Mouse (Mus musculus) stomach, embryonic 16.5 days (tissue): Measurements from ENCODE around the gene Ppp1r13b. TPM values are rescaled to one million over a fixed set of nuclear protein-coding genes. Genes with fewer than 3 reads are reported as not detected.
A peak's percentile ranks its signal among the peaks of the same experiment; 100 is the strongest.

Experiments used
- ATAC-seq: fragments of 200-750 bp; cut with Nextera tagmentation; 2 replicates; pipeline ENCODE4 v1.8.0; 2017; ENCODE audit warnings: moderate number of reproducible peaks, moderate TSS enrichment; ENCODE audit not compliant: insufficient read depth, low FRiP score
- H3K27ac ChIP-seq: fragments of 300-500 bp; sonication (generic); 2 replicates; pipeline ENCODE4 v1.5.1; 2014; ENCODE audit warnings: low read length
- H3K27me3 ChIP-seq: fragments of 300-500 bp; sonication (generic); 2 replicates; pipeline ENCODE4 v1.6.1; 2014; ENCODE audit warnings: low read length, control low read depth, mixed read lengths; ENCODE audit not compliant: control insufficient read depth, insufficient read depth
- H3K36me3 ChIP-seq: fragments of 300-500 bp; sonication (generic); 2 replicates; pipeline ENCODE4 v1.6.1; 2014; ENCODE audit warnings: low read length; ENCODE audit not compliant: control insufficient read depth, insufficient read depth
- H3K4me1 ChIP-seq: fragments of 300-500 bp; sonication (generic); 2 replicates; pipeline ENCODE4 v1.6.1; 2014; ENCODE audit warnings: low read length, control low read depth, mixed read lengths; ENCODE audit not compliant: control insufficient read depth, insufficient read depth
- H3K4me2 ChIP-seq: fragments of 300-500 bp; sonication (generic); 2 replicates; pipeline ENCODE4 v1.6.1; 2014; ENCODE audit warnings: low read depth, low read length, mixed read lengths
- H3K4me3 ChIP-seq: fragments of 300-500 bp; sonication (generic); replicated peaks from 2 replicates; pipeline ENCODE4 v1.5.1; 2014; ENCODE audit warnings: mild to moderate bottlenecking, low read length
- H3K9ac ChIP-seq: fragments of 300-500 bp; sonication (generic); 2 replicates; pipeline ENCODE4 v1.6.1; 2014; ENCODE audit warnings: low read length
- H3K9me3 ChIP-seq: fragments of 300-500 bp; sonication (generic); replicated peaks from 2 replicates; pipeline ENCODE4 v1.6.1; 2016; ENCODE audit warnings: low read length, control low read depth; ENCODE audit not compliant: control insufficient read depth
- WGBS: fragments of 180-500 bp; shearing (Covaris S2); extraction: QIAGEN DNeasy Blood & Tissue Kit; methylation state at CpG from one replicate; pipeline ENCODE4 v1.1.7; 2014; 5-methylcytosine and 5-hydroxymethylcytosine counted together
- polyA plus RNA-seq: library from polyadenylated mRNA; unstranded; fragments of >200 nt; fragmentation: Nextera tagmentation; extraction: Ambion mirVana; gene quantifications from 2 replicates; pipeline ENCODE4 v1.2.1, GENCODE M21; 2015

Ppp1r13b gene
- polyA plus RNA-seq, 1 experiment from 2014 or later: 8.3 TPM

DNA sequence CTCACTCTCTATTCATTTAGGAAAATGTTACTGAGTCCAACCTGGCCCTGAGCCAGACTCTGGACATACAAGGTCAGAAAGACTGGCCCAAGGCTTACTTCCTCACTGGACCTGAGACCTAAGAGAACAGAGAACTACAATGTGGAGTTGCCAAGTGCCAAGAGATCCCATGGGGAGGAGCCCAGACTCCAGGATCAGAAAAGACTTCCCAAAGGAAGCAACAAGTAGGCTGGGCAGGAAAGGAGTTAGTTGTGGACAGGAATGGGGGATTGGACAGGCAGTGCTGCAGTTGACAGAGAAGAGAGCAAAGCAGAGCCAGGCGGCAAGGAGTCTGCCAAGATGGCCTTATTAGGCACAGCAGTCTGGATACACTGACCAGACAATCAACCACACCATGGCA, 13.8 kb downstream of the Ppp1r13b start:
- H3K4me2 ChIP-seq: no peak overlapping the region
- H3K27ac ChIP-seq: peak overlapping the region; percentile 43
- no peak overlapping the region for H3K9ac ChIP-seq
- peak; percentile 51; the same call in 1 of the 2 replicates for ATAC-seq
- no peaks in the 10 kb centered on the region for H3K9me3 ChIP-seq
- no peaks in the 10 kb centered on the region for H3K36me3 ChIP-seq
- H3K27me3 ChIP-seq: no peaks in the 10 kb centered on the region
- 43% methylated on average over 1 of the region's 1 CpGs for WGBS
- peaks cover 33% of the 10 kb centered on the region for H3K4me1 ChIP-seq
- H3K4me3 ChIP-seq: no peak overlapping the region

DNA sequence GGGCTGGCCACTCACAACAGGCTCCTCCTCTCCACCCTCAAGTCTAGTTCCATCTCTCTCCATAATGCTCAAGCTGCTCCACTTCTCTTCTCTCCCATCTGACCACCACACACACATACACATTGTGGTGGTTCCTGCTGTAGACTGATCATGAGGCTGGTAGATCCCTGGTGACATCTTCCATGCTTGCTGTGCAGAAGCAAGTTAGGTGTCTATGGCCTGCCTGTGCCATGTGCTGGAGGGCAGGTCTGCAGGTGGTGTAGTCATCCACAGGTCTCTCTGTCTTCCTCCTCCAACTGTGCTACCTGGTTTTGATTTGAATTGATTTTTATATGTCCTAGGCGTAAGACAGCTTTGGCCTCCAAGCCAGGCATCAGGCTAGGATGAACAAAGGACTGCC, 14.9 kb downstream of the Ppp1r13b start:
- ATAC-seq: no peak
- H3K27me3 ChIP-seq: no peaks in the 10 kb centered on the region
- no peaks in the 10 kb centered on the region for H3K36me3 ChIP-seq
- WGBS: 93% methylated on average over 1 of the region's 1 CpGs
- H3K4me2 ChIP-seq: no peak overlapping the region
- H3K4me1 ChIP-seq: peaks cover 32% of the 10 kb centered on the region
- H3K9ac ChIP-seq: no peak overlapping the region
- no peak overlapping the region for H3K27ac ChIP-seq
- H3K4me3 ChIP-seq: no peak overlapping the region
- H3K9me3 ChIP-seq: no peaks in the 10 kb centered on the region

DNA sequence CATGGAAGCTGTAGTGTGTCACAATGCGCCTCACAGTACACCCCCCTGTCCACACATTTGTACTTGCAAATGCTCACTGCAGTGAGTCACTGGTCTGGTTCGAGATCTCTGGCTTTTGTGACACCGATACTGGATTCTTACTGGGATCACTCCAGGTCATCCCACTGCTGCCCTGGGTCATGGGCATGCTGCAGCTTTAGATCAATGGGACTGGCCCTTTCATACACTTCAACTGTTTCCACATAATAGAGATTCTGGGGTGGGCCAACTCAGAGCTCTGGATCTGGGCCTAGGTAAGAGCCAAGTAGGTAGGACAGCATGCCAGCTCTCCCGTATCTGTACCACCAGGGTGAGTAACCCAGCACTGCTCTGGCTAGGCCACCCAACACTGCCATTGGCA, 16.1 kb downstream of the Ppp1r13b start:
- no peaks in the 10 kb centered on the region for H3K9me3 ChIP-seq
- H3K27me3 ChIP-seq: no peaks in the 10 kb centered on the region
- no peak overlapping the region for H3K4me2 ChIP-seq
- no peak for ATAC-seq
- H3K4me3 ChIP-seq: no peak overlapping the region
- no peak overlapping the region for H3K9ac ChIP-seq
- H3K36me3 ChIP-seq: no peaks in the 10 kb centered on the region
- H3K27ac ChIP-seq: no peak overlapping the region
- H3K4me1 ChIP-seq: peaks cover 20% of the 10 kb centered on the region
- WGBS: 92% methylated on average over 4 of the region's 4 CpGs

DNA sequence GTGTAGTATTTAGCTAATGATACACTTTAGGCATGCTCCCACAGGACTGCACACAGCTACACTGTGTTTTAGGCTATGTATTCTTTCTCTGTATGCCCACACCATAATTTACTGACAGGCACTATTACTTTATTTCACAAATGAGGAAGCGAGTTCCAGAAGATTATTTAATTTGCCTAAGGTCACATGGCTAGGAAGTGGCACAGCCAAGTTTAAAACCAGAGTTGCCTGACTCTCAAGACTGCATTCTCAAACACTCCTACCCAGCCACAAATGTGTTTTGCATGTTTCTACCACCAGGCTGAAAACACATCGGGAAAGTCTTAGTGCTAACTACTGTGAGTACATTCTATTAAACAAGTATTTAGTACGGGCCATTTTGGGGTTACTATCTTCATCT, 18.7 kb downstream of the Ppp1r13b start:
- no peaks in the 10 kb centered on the region for H3K27me3 ChIP-seq
- peaks cover 9% of the 10 kb centered on the region for H3K4me1 ChIP-seq
- no peak overlapping the region for H3K9ac ChIP-seq
- H3K27ac ChIP-seq: no peak overlapping the region
- ATAC-seq: no peak
- no peaks in the 10 kb centered on the region for H3K9me3 ChIP-seq
- no peak overlapping the region for H3K4me3 ChIP-seq
- WGBS: 85% methylated on average over 3 of the region's 3 CpGs
- H3K4me2 ChIP-seq: no peak overlapping the region
- no peaks in the 10 kb centered on the region for H3K36me3 ChIP-seq

DNA sequence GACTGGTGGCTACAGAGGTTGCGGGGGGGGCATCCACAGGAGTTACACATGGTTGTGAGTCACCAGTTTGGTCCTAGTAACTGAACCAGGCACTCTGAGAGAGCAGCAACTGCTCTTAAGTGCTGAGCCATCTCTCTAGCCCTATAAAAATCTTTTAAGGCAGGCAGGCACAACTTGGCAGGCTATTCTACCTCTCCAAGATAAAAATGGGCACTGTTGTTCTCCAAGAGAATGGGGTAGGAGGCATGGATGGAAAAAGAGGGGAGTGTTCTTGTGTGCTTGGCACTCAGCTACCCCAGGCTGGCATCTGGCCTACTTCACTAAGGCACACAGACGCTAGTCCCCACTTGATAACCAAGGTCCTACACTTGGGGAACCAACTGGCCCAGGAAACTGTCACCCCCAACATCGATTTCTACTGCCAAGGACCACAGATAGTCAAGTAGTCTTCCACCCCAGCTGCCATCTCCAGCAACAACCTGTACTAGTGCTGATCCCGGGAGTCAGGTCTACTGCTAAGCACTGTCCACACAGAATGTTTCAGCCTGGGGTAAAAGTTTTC, 19.5 kb downstream of the Ppp1r13b start:
- H3K4me1 ChIP-seq: peaks cover 6% of the 10 kb centered on the region; the same call in 1 of the 2 replicates
- no peak overlapping the region for H3K27ac ChIP-seq
- no peaks in the 10 kb centered on the region for H3K36me3 ChIP-seq
- H3K9ac ChIP-seq: no peak overlapping the region
- no peak overlapping the region for H3K4me2 ChIP-seq
- WGBS: 90% methylated on average over 4 of the region's 4 CpGs
- ATAC-seq: no peak
- no peaks in the 10 kb centered on the region for H3K27me3 ChIP-seq
- no peak overlapping the region for H3K4me3 ChIP-seq
- H3K9me3 ChIP-seq: no peaks in the 10 kb centered on the region

DNA sequence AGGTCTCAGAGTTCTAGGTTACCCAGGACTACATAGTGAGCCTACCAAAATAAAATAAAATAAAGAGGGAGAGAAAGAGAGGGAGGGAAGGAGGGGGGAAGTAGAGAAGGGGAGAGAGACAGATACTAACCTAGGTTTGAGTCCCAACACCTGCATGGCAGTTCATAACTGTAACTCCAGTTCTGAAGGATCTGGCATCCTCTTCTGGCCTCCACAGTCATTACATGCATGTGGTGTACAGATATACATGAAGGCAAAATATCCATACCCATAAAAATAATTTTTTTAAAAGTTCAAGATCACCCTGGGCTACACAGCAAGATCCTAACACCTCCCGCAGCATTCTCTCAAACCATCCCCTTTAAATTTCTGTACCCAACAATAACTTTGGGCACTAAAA, 20.9 kb downstream of the Ppp1r13b start:
- no peak overlapping the region for H3K27ac ChIP-seq
- H3K9me3 ChIP-seq: no peaks in the 10 kb centered on the region
- 98% methylated on average over 1 of the region's 1 CpGs for WGBS
- H3K4me1 ChIP-seq: 0 out of 2 replicates have a peak, but pooled peaks cover 3% of the 10 kb centered on the region
- no peak overlapping the region for H3K4me3 ChIP-seq
- no peak for ATAC-seq
- H3K27me3 ChIP-seq: no peaks in the 10 kb centered on the region
- H3K36me3 ChIP-seq: no peaks in the 10 kb centered on the region
- no peak overlapping the region for H3K9ac ChIP-seq
- no peak overlapping the region for H3K4me2 ChIP-seq

DNA sequence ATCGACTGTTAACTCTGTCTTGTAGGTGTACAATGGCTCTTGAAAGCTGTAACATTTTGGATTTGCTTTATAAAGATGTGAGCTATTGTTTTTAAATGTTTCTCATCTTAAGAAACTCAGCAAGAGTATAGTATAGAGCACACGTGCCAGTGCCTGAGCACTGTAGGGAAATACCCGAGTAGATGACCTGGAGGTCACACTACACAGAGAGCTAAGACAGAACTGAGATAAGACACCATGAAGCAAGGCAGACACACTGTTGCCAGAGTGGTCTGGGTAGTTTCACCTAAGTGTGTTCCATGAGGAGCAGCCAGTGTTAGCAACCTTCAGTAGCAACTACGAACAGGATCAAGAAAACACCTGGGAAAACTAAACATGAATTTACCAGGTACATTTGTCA, 25.1 kb downstream of the Ppp1r13b start:
- peak; percentile 64; the same call in 1 of the 2 replicates for ATAC-seq
- WGBS: 34% methylated on average over 4 of the region's 4 CpGs
- 0 out of 2 replicates have a peak, but pooled peaks cover 3% of the 10 kb centered on the region for H3K4me1 ChIP-seq

DNA sequence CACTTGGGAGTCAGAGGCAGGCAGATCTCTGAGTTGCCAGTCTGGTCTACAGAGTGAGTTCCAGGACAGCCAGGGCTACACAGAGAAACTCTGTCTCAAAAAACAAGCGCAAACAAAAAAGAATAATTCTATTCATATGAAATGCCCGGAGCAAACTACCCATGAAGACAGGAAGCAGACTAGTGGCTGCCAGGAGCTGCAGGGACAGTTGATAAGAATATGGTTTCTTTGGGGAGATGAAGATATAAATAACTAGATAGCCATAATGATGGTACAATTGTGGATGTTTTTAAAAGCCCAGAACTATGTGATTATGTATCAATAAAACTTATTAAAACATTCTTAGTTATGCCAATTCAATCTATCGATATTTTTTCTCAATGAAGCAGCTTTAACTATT, 25.9 kb downstream of the Ppp1r13b start:
- no peak for ATAC-seq
- Histone ChIP-seq H3K4me3 (no peak overlapping the region), H3K27ac (no peak overlapping the region), H3K4me1 (0 out of 2 replicates have a peak, but pooled peaks cover 3% of the 10 kb centered on the region), H3K4me2 (no peak overlapping the region), H3K27me3 (no peaks in the 10 kb centered on the region), H3K36me3 (no peaks in the 10 kb centered on the region), H3K9ac (no peak overlapping the region), H3K9me3 (no peaks in the 10 kb centered on the region)
- 68% methylated on average over 3 of the region's 3 CpGs for whole genome bisulfite sequencing

More for the DNA sequence above, 25.1 kb downstream of the Ppp1r13b start:
- H3K27ac ChIP-seq: no peak overlapping the region
- no peak overlapping the region for H3K4me3 ChIP-seq
- no peak overlapping the region for H3K4me2 ChIP-seq
- no peaks in the 10 kb centered on the region for H3K27me3 ChIP-seq
- no peak overlapping the region for H3K9ac ChIP-seq
- H3K9me3 ChIP-seq: no peaks in the 10 kb centered on the region
- no peaks in the 10 kb centered on the region for H3K36me3 ChIP-seq

DNA sequence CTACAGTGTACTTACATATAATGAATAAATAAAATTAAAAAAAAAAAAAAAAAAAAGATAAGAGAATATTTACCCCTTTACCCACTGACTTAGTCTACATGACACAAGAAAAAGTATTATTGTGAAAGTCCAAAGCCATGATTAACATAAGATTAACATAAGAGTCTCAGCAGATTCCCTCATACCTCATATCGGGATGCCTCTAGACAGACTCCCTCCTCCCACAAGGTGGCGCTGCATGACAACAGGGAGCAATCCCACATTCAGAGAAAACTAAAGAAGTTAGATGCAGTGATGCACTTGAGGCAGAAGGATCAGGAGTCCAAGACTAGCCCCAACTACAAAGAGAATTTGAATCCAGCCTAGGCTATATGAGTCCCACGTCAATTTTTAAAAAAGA, 29.7 kb downstream of the Ppp1r13b start:
- no peak overlapping the region for H3K4me3 ChIP-seq
- H3K9me3 ChIP-seq: no peaks in the 10 kb centered on the region
- WGBS: 17% methylated on average over 3 of the region's 3 CpGs

More for the DNA sequence above, 29.7 kb downstream of the Ppp1r13b start:
- Histone ChIP-seq H3K27me3 (no peaks in the 10 kb centered on the region), H3K36me3 (no peaks in the 10 kb centered on the region), H3K27ac (no peak overlapping the region), H3K4me2 (no peak overlapping the region), H3K4me1 (0 out of 2 replicates have a peak, but pooled peaks cover 3% of the 10 kb centered on the region), H3K9ac (no peak overlapping the region)
- peak; percentile 50; the same call in 1 of the 2 replicates for ATAC-seq
